Mouse (Mus musculus) urinary bladder, postnatal 25 days (tissue): ENCODE measurements around the gene Slc4a8.
"Not testable (repeated sequence)": the region's sequence is repeated elsewhere in the genome, so short reads cannot be mapped to it uniquely, and the experiment has no call there.

Experiments used
- DNase-seq: peaks from one replicate; pipeline ENCODE4 v3.0.0; 2022; ENCODE audit warnings: low spot score

The Slc4a8 gene

GRCm38 (mm10) chr15:100743238-100743637 lies 18.3 kb upstream of the Slc4a8 start:
- DNase-seq, result no peak

- DNase-seq, result no peak
These were observed 14.9 kb upstream of the Slc4a8 start for GRCm38 (mm10) chr15:100746478-100747120.

GRCm38 (mm10) chr15:100747121-100747963 lies 14.2 kb upstream of the Slc4a8 start:
- no peak for DNase-seq

DNA sequence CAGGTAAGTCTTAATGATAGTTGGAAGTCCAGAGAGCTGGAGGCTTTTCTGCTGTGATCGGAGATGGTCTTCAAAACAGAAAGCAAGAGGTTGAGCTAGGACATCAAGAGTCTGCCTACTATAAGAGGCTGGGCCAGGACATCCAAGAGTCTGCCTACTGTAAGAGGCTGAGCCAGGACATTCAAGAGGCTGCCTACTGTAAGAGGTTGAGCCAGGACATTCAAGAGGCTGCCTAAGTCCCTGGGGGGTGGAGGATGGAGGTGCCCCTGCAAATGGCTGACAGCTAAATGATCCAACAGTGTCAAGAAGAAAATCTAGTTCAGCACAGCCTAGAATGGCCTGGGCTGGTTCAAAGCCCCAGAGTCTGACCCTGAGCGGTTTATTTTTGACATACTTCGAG lies 13.0 kb upstream of the Slc4a8 start:
- no peak for DNase-seq

GRCm38 (mm10) chr15:100749751-100750538 lies 11.6 kb upstream of the Slc4a8 start:
- DNase-seq, result no peak

- DNase-seq, result no peak
These were observed 9.1 kb upstream of the Slc4a8 start for GRCm38 (mm10) chr15:100752439-100752838.

- DNase-seq, result no peak
These were observed 8.5 kb upstream of the Slc4a8 start for GRCm38 (mm10) chr15:100753045-100753444.

- DNase-seq, result no peak
These were observed 7.5 kb upstream of the Slc4a8 start for GRCm38 (mm10) chr15:100754041-100754440.

GRCm38 (mm10) chr15:100754805-100755497 lies 6.6 kb upstream of the Slc4a8 start:
- DNase-seq, result no peak

- no peak for DNase-seq
These were observed 6.1 kb upstream of the Slc4a8 start for GRCm38 (mm10) chr15:100755498-100755859.

- DNase-seq, result no peak
These were observed 5.5 kb upstream of the Slc4a8 start for GRCm38 (mm10) chr15:100755881-100756624.

DNA sequence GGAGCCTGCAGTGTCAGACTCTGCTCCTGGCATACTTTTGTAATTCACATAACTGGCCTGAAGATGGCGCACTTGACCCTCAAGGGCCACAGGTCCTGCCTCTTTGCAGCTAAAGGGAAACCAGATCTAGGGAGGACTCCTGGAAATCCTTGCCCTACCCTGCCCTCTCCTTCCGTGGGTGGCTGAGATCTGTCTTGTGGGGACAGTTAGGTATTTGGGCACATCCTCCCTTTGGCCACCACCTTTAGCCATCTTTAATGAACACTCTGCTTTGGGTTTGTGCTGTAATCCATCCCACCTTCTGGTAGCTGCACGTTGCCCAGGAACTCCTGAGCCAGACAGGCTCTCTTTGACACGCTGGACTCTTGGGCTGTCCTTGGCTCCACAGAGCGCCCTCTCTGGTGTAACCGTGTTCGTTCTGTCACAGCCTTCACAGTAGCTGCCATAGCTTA lies 4.0 kb upstream of the Slc4a8 start:
- DNase-seq, result peak; percentile 64

- no peak for DNase-seq
These were observed 2.3 kb upstream of the Slc4a8 start for GRCm38 (mm10) chr15:100759286-100759685.

DNA sequence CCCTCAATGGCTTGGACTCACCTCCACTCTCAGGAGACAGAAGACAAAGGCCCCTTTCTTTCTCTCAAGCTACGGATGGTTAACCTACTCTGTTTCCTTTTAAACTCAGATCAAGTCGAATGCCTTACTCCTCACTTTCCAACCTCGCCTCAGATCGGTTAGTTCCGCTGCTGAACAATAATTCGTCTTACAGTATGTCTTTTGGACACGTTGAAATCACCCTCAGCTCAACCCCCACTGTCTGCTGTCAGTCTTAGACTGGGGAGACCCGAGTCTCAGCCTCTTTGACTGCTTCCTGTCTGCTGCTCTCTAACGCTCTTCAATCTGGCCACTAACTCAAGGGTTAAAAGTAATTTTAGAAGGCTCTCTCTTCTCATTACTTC lies 520 bp upstream of the Slc4a8 start:
- no peak for DNase-seq

DNA sequence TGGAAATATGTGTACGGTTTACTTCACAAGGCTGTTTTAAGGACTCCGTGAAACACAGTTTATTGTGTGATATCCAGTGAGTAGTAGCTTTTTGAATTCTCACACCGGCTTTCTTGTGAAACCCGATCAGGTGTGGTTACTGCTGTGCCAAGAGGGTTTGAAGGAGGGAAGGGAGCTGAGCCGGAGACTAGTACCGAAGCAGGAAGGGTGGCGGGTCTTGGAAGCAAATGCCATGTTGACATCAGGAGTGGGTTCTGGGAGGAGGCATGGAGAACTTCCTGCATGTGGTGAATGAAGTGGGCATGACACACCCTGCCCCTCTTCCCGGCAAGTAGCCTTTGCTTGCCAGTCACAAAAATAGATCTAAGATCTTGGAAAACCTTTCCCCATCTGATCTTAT lies 1.1 kb downstream of the Slc4a8 start:
- no peak for DNase-seq

DNA sequence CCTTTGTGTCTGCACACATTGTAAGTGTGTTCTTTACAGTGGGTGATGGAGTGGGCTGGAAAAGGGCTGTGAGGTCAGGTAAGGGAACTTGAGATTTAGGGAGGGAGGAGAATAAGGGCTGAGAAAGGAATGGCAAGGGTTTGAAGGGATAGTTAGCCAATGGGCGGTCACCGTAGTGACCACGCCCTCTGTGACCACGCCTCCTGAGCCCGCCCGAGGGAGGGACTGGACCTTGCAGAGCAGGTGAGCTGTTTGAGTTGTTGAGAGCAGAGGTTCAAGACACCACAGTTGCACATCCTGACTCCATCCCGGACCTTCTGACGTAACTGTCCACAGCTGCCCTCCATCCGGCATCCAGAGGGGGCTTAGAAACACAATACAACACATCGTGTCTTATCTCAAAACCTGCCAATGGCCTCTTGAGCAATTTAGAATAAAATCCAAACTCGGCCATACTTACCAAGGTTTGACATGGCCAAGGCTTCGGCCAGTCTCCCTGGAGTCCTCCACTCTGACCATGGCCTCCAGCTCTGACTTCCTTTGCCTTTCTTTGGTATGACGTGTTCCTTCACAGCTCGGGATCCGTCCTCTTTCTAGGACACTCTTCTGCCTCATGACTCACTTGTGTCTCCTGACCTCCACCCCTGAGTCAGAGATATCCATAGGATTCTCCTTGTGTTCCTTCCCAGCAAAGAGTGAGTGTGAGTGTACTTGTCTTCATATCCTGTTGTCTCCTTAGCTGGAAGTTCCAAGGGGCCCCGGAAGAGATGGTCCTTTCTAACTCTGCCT lies 2.8 kb downstream of the Slc4a8 start:
- DNase-seq, result no peak

- DNase-seq, result no peak
These were observed 5.3 kb downstream of the Slc4a8 start for GRCm38 (mm10) chr15:100766826-100767225.

DNA sequence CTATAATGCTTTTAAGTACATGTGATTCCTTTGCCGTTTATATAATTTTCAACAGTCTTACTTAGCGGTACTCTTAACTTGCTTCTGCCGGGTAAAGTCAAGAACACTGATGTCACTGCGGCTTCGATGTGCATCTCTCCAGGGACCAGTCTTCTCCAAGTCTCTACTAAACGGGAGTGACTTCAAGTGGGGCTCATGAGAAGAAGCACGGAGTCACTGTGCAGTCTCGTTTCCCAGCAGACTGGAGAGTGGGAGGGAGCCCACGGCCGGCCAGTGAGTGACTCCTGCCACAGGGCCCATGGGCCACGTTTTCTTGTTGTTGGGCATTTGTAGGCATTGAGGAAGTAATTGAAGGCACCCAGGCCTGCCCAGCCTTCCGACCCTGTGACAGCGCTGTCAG lies 6.3 kb downstream of the Slc4a8 start:
- DNase-seq, result no peak

- DNase-seq, result not testable (repeated sequence)
These were observed 7.5 kb downstream of the Slc4a8 start for GRCm38 (mm10) chr15:100769023-100769422.

GRCm38 (mm10) chr15:100770338-100770737 lies 8.8 kb downstream of the Slc4a8 start:
- no peak for DNase-seq

- DNase-seq, result no peak
These were observed 11.1 kb downstream of the Slc4a8 start for GRCm38 (mm10) chr15:100772685-100773084.
